Mouse (Mus musculus) bone marrow macrophage, adult 2 months (primary cell): ENCODE measurements around the gene Sult1a1.

Experiments
- CTCF ChIP-seq: IDR thresholded peaks from 2 replicates; pipeline ENCODE4 v1.5.1; 2012; ENCODE audit warnings: low read depth, mild to moderate bottlenecking, low read length, moderate library complexity
- POLR2A ChIP-seq: IDR thresholded peaks from 2 replicates; pipeline ENCODE4 v1.6.1; 2012; ENCODE audit warnings: mild to moderate bottlenecking, low read depth, low read length, borderline replicate concordance

DNA sequence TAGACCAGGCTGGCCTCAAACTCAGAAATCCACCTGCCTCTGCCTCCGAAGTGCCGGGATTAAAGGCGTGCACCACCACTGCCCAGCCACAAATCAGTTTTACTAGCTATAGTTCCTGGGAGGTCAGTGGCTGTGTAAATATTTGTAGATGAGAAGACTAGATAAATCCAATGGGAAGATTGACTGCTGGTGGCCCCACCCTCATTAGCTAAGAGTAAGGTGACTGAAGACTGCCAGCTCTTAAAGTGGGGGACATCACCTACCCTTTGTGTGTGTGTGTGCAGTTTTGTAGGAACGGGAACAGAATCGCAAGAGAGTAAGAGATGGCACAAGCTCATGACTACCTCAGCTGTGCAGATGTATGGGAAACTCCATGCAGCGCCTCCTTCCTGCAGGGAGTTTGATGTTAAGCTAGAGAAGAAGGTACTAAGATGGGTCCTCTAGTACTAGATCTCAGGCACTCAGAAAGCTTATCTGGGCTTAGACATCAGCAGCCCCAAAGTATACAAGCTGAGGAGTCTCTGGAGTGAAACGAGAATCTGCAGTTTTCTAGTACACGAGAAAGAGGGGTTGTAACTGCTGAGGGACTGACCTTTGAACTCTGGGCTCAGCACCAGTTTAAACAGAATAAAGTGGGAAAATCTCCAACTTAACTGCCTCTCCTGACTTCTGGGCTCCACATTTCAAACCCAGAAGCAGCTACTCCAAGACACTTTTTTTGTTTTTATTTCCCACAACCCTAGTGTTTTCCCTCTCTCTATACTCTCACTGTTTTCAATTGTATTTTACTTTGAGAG, 2.5 kb upstream of the Sult1a1 start:
- no peak for TF ChIP-seq POLR2A
- no peak for TF ChIP-seq CTCF
